Mouse (Mus musculus) adrenal gland (tissue): ENCODE results near the gene Zbtb32.

ENCODE experiments used
- intact Hi-C: fragments of 180-260 bp; cut with DNase I; formaldehyde crosslinking; loops from one replicate; pipeline ENCODE4 v1.15.1; 2025

The Zbtb32 gene

DNA sequence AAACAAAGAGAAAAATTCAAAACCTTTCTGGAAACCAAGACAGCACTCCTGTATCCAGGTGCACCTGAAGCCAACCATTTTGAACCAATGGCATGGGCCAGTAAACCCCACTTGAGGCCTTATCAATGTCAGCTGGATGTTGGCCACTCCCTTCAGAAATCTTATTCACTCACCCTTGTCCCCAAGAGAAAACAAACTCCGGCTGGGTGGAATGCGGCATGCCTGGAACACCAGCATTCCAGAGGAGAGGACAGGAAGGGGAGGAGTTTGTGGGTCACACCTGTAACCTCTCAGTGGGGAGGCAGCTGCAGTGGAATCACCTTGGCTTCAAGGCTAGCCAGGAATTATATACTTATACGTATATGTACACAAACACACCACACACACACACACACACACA, 3.9 kb upstream of the Zbtb32 start:
- intact Hi-C loops, result no loop called here

DNA sequence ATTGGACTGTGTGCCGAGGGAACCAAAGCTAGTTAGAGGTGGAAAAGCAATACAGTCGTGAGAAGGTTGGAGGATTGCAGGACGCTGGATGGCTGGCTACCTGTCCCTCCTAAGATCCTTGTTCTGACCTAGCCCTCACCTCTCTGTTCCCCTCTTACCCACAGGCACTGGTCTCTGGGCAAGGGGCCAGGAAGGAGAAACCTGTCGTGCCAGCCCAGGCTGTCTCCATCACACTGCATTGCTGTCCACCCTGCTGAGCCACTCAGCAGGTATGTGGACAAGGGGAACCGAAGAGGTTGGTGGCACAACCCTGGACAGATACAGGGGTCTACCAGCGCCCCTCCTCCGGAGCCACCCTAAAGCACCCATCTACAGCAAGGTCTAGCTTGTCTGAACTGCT, 1.9 kb upstream of the Zbtb32 start:
- intact Hi-C loops, result no loop called here

DNA sequence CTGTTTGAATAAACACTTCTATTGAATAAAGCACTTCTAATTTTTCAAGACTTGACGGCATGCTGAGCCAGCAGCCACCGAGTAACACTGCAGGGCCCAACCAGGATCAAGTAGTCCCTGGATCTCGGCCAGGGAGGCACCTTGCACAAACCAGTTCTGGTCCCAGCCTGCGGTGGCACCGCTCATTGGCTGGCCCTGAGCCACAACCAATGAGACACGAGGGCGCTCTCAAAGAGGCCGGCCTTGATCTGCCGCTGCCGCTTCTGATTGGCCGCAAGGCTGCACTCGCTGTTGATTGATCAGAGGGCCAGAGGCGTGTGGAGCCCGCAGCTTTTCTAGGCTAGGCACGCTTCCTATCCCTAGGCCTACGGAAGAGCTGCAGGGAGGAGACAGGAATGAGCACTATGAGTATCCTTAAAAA, 1.2 kb upstream of the Zbtb32 start:
- intact Hi-C loops, result no loop called here

DNA sequence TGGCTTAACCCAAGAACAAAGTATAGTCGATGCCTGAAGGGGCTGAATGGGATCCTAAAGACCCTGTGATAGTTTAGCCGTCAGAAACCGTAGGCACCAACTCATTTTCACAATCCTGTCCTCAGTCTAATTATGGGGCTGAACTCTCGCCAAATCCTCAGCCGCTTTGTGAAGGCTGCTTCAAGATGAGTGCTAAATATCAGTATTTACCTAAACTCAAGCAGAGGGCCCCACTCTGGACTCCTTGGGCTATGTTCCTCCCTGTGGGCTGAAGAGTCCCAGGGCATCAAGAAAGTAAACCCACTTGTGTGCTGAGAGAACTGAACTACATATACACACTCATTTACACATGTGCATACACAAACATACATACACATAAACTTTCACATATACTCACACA, 1.9 kb downstream of the Zbtb32 start:
- intact Hi-C loops, result no loop called here

DNA sequence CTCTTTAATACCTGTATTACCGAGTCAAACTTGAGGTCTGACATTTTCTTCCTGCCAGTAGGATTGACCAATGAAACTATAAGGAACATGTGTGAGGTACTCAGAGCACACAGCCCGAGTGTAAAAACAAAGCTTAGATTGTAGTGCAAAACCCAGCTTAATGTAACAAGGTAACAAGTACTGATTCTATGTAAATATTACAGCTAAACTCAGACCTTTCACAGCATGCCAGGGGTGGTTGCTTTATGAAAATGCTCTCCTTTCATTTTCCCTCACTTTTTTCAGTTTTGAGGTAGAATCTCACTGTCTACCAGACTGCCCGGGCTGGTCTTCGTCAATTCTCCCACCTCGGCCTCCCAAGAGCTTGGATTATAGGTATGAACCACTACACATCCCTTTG, 2.6 kb downstream of the Zbtb32 start:
- intact Hi-C loops, result no loop called here

DNA sequence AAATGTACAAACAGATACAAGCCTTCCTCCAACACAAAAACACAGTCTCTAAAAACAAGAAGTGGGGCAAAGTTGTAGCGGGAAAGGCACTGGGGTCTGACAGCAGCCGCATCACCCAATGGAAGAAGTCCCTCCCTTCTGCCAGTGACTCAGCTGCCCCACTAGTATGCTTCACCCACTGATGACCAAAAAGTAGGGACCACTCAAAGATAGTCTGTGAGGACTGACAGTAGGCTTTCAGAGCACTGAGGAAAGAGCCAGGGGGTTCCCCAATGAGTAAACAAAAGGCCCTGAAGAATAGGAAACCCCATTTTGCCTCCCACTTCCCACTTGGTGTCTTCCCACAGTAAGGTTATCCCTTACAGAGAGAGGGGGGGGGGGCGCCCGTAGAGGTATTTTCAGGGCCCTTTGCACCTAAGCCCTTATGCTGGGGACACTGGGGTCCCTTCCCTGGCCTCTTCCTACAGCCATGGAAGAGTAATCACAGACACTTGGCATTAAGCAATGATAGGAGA, 4.1 kb downstream of the Zbtb32 start:
- intact Hi-C loops, result no loop called here

DNA sequence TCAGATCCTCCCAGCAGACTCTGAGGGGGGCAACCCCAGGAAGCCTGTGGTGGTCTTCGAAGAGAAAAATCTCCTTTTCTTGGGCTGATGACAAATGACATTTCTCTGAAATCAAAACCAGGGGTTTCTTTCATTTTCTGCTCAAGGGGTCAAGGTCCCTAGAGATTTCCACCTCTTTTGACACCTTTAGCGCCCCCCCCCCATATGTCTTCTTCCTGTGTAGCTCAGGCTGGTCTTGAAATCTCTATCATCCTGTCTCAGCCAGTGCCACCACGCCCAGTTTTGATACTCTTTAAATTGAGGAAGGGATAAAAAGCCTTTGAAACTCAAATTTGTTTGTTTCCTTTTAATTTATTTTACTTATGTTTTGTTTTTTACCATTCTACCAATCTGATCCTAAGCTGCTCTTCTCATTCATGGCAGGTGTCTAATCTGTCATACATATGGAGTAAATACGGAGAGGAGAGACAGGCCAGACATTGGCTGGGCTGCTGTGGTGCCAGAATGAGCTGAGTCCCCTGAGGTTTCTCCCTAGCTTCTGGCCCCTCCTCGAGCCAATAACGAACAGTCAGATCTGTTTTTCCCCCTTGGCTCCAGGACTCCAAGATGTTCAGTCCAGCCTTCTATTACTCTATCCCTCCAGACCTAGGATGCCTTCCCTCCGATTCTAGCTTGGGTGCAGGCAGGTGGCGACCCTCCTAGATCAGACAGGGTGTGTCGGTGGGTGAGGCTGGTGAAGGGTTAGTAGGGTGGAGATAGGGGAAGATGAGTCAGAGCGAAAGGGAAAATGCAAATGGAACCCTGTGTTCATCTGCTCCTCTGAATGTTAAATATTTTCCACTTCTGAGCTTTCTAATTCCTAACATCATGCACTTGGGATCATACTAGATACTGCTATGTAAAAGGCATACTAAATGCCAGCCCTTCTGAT, 4.9 kb downstream of the Zbtb32 start:
- intact Hi-C loops, result no loop called here

DNA sequence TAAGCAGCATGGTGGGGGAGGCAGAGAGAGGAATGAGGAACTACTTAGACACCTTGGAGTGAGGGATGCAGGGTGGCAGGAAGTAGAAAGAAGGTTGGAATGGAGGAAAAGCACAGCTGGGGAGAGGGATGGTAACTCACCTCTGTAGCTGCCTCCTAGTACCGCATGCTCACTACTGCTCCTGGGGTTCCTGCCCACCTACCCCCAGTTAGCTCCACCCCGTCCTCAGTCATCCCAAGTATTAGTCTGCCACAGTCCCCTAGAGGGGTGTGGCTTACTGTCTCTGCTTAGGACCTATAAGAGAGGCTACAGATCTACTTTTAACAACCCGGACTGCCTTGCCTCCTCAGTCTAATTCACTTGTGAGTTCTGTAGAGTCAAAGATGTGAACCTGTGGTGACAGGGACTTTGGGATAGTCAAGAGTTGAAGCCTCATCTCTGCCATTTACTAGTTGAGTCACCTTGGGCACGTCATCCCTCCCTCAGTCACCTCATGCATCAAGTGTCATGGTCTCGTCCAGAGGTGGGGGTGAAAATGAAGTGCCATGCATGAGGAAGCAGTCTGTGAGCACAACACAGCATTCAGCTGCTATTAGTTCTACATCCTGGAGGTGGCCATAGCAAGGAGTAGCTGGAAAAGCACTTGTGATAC, 5.8 kb downstream of the Zbtb32 start:
- intact Hi-C loops, result no loop called here

DNA sequence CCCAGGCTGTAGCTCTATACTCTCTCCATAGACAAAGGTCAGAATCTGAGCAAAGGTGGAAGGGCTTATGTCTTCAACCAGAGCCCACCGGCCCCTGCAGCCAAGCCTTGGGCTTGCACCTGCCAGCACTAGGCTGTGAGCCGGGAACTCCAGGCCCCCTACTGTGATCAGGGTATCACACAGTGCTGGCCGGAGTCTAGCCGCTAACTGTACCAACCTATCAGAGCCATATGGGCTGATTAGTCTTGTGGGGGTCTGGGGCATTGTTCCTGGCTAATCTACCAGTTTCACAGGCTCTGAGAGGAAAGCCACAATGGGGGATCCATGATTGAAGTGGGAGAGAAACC, 7.1 kb downstream of the Zbtb32 start:
- intact Hi-C loops, result no loop called here

DNA sequence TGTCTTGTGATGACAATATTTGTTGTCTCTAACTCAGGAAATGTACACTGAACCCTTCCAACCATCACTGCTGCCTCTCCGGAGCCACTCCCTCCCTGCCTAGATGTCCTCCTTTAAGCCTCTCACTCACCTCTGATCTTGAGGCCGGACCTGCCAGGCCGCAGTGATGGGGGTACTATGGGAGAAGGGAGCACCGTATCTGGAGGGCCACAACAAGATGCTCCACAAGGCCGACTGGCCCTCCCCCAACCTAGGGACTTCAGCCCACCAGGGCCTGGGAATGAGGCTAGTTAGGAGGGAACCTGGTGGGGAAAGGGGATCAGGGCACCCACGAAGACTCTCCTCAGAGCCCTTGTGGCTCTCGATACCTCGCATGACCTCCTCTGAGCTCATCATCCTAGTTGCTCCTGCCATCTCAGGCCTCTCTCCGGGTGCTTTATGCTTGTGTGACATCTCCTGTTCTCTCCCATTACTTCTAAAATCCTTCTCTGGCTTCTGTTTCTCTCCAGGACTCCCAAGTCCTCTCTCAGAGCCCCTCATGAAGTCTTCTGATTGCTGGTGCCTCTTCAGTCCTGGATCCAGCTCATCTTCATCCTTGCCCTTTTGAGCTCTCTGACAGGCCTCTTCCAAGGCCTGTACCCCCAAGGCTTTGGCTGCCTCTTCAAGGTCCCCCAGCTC, 7.6 kb downstream of the Zbtb32 start:
- intact Hi-C loops, result no loop called here

DNA sequence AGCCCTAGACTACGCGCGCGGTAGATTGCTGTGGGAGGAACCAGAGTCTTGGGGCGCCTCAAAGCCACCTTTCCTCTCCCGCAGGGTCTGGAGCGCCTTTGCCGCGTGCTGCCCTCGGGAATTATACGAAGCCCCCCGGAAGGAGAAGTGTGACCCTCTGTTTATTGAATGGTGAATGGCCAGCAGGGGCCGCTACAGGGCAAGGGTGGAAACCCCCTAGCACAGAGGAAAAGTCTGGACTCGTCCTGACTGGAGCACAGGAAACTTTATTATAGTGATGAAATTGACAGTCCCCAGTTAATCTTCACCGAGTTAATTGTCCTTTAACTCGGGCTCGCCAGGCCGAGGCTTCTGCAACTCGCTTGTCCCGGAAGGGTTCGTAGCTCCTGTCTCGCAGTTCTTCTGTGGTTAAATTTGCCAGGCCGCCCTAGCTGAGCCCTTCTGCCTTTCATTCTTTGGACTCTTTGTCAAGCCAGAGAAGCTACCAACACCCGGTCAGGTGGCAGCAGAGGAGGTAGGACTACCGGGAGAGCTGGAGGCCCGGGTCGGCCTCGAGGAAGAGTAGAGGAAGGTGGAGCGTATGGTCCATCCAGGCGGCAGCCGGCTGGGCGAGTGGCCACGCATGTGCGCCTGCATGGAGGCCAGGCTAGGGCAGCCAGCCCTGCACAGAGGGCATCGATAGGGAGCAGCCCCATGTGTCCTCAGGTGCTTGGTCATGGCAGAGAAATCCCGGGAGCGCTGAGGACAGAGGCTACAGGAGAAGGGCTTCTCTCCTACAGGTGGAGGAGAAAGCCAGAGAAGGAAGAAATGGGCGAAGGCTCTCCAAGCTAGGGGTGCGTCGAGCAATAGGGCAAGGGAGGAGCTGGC, 9.0 kb downstream of the Zbtb32 start:
- intact Hi-C loops, result loop anchor here (2.0 kb wide), 1 partner anchor 23 kb away; the partner anchor contains the start of gene Upk1a

DNA sequence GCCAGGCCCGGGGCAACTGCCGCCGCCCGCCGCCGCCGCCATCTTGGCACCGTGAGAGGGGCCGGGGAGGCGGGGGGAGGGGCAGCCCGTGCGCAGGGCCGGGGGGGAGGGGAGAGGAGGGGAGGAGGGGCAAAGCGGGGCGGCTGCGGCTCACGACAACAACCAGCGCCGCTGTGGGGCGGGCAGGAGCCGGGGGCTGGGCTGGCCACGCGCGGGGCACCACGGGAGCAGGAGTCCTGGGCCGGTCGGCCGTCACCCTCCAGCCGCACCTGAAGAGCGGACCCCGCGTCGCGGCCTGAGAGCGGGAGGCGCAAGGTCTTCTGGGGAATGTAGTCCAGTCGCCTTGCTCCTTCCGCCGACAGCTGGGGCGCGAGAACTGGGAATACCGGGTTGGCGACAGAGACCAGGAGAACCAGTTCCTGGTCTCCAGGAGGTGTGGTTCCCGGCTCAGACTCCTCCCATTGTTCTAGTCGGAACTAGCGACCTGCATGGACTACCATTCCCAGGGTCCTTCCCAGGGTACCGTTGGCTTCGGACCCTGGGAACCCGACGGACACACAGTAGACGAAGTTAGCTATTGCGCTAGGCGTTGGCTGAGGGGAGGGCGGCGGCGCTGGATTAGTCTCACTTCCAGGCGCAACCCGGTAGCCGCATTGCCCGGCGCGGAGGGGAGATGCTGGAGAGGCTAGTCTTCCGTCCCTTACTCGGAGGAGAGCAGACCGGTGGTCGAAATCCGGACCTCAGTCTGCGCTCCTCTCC, 9.9 kb downstream of the Zbtb32 start, which contains the start of gene Kmt2b:
Kmt2b (minus strand) TSS at position 51 of the 759 bp plus-strand sequence.
- intact Hi-C loops, result loop anchor here (2.0 kb wide), 1 partner anchor 24 kb away; the partner anchor contains the start of gene Upk1a

DNA sequence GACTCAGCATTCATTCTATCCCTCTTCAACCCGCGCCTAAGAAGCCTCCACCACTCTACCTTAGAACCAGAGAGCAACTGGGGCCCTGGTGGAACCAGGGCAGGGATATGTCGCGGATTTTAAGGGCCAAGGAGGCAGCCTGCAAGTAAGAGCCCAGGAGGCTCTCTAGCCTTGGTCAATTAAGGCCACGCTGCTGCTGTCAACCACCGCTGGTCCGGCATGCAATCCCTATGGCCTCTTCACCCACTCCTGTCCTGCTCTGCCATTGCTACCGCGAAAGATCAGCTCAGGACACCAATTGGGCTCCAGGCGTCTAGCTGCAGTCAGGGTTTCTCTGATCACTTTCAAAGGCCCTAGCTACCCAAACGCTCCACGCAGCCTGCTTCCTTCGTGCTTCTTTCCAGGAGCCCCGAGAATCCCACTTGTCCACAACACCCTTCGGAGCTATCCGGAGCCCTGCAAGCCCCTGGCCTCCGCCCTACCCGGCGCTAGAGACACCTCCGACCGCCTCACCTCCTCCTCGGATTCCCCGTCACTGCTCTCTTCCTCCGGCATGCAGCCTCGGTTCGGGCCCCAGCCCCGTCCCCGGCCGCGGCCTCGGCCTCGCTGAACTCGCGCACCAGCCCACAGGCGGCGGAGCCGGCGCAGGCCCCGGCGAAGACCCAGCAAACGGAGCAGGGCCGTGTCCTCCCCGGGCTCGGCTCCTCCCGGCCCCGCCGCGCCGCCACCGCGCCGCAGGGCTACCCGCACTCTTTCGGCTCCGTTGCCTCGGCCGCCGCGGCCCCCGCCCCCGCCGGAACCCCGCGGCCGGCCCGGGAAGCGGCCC, 10.7 kb downstream of the Zbtb32 start:
- intact Hi-C loops, result loop anchor here (2.0 kb wide), 2 partner anchors 23 to 25 kb away; partner anchors contain the start of genes Igflr1 and Upk1a

DNA sequence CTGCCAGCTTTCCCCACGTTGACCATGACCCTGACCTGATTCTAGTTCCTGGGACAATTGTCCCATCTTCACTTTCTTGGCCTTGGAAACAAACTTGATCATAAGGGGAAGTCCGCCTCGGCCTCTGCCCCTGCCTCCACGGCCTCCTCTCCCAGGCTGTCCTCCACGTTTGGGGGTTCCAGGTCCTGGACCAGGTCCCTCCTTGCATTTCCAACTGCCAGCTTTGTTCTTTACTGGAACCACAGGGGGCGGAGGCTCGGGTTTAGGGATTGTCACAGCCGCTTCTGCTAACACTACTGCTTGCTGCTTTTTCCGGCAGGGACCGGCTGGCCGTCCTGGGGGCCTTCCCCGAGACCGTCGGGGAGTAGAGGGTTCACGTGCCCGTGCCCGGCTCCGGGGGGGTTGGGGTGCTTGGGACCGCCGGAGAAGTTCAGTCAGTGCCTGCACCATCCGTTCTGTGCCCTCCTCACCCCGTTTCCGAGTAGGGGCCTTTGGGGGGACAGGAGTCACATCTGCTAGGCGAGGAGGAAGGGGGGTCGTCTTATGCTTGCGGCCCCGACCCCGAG, 12.2 kb downstream of the Zbtb32 start:
- intact Hi-C loops, result loop anchor here (2.0 kb wide), 1 partner anchor 22 kb away; the partner anchor contains the start of gene Igflr1

DNA sequence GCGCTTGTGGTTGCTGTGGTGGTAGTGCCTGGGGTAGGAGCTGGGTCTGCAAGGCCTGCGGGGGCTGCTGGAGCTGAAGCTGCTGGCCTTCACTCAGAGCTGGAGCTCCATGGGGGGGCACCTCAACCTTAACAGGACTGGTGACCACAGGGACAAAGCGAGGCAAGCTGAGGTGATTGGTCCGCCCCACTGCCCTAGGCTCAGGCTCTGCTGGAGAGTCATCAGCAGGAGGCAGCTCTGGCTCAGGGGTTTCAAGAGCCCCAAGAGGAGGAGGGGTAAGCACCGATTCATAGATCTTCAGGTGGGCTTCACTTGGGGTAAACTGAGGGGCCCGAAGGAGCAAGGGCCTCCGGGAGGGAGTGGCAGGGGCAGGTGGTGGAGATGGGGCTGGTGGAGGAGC, 13.5 kb downstream of the Zbtb32 start:
- intact Hi-C loops, result no loop called here

DNA sequence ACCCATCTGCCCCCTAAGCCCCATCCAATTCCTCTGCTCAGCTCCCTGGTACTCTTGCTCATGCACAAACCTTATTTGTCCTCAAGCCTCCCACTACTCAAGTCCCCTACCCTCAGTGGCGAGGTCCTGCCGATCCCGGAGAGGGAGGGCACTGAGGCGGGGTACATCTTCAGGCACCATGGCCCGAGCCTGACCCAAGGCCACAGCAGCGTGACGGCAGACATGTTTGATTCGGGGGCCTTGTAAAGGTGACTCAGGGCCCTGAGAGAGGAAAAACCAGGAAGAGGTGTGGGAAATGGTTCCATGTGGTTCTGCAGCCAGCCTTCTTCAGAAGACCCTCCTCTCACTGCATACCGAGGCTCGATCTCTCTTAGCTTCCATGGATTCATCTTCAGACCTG, 14.4 kb downstream of the Zbtb32 start:
- intact Hi-C loops, result no loop called here

DNA sequence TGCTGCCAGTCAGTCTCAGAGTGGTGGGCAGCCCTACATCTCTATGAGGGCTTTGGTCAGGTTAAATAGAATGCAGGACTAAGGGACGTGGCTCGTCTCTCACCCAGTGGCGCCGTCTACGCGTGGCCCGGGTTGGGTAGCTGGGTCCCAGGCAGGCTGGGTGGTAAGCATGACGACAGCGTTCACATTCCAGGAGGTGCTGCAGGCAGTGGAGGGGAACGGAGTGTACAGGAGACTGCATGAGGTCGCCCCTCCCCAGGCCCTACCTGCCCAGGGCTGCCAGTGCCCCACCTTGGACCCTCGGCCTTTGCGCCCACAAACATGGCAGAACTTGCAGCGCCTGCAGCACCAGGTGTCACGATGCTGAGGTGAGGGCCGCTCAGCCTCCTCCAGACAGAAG, 17.2 kb downstream of the Zbtb32 start:
- intact Hi-C loops, result no loop called here

DNA sequence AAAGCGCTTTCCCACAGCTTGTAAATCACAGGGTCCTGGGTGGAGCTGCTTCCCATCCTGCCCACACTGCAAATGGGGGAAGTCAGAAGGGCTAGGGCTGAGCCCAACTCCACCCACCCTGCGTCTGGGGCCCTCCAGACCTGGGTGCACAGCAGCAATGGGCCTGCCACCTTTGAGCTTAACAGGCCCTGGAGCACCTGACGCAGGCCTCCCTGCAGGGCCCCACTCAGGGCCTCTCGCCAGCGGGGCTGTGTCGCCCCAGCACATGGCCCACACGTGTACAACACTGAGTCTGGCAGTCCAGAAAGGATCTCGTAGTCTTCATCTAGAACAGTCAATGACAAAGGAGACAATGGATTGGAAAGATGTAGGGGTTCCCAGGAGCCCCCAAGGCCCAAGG, 18.8 kb downstream of the Zbtb32 start:
- intact Hi-C loops, result loop anchor here (1.0 kb wide), 1 partner anchor 14 kb away; no protein-coding TSS in a partner anchor

DNA sequence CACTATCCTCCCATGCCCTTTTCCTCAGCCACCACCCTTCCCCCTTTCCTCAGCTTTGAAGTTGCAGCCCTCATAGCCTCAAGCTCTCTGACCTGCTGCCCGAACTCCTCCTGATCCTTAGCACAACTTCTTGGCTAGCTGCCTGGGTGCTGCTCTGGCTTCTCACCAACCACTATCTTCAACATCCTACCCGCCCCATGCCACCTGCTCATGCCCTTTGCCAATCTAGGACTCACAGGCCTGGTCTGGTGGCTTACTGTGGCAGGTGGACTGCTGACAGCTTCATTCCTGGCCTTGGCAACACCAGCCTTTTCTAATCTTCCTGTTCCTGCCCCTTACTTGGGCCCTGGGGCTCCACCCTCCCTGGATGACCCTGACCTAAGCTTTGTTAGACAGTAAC, 25.7 kb downstream of the Zbtb32 start:
- intact Hi-C loops, result no loop called here
